Mouse (Mus musculus) lung, embryonic 16.5 days (tissue): ENCODE results near the gene 6030445D17Rik. TPM values are rescaled to one million over a fixed set of nuclear protein-coding genes. Genes with fewer than 3 reads are reported as not detected.

ENCODE experiments used
- ATAC-seq: fragments of 200-750 bp; cut with Nextera tagmentation; 2 replicates; pipeline ENCODE4 v1.8.0; 2017; ENCODE audit warnings: low read depth, mild to moderate bottlenecking, moderate library complexity
- H3K27ac ChIP-seq: fragments of 300-500 bp; sonication (generic); 2 replicates; pipeline ENCODE4 v1.5.1; 2014; ENCODE audit warnings: mild to moderate bottlenecking, control low read depth, low read length
- H3K27me3 ChIP-seq: fragments of 300-500 bp; sonication (generic); 2 replicates; pipeline ENCODE4 v1.6.1; 2014; ENCODE audit warnings: low read depth, low read length, mixed read lengths; ENCODE audit not compliant: control insufficient read depth, insufficient read depth
- H3K36me3 ChIP-seq: fragments of 300-500 bp; sonication (generic); 2 replicates; pipeline ENCODE4 v1.6.1; 2014; ENCODE audit warnings: low read length; ENCODE audit not compliant: control insufficient read depth, insufficient read depth
- H3K4me1 ChIP-seq: fragments of 300-500 bp; sonication (generic); replicated peaks from 2 replicates; pipeline ENCODE4 v1.6.1; 2014; ENCODE audit warnings: low read length, mixed read lengths; ENCODE audit not compliant: control insufficient read depth, insufficient read depth
- H3K4me2 ChIP-seq: fragments of 300-500 bp; sonication (generic); 2 replicates; pipeline ENCODE4 v1.6.1; 2014; ENCODE audit warnings: low read depth, low read length, control low read depth
- H3K4me3 ChIP-seq: fragments of 300-500 bp; sonication (generic); 2 replicates; pipeline ENCODE4 v1.5.1; 2014; ENCODE audit warnings: mild to moderate bottlenecking, low read length, control low read depth
- H3K9ac ChIP-seq: fragments of 300-500 bp; sonication (generic); 2 replicates; pipeline ENCODE4 v1.6.1; 2014; ENCODE audit warnings: low read length, control low read depth
- H3K9me3 ChIP-seq: fragments of 300-500 bp; sonication (generic); 2 replicates; pipeline ENCODE4 v1.6.1; 2016; ENCODE audit warnings: low read length; ENCODE audit not compliant: control insufficient read depth
- WGBS: fragments of 180-500 bp; shearing (Covaris S2); extraction: QIAGEN DNeasy Blood & Tissue Kit; methylation state at CpG from one replicate; pipeline ENCODE4 v1.1.7; 2014; 5-methylcytosine and 5-hydroxymethylcytosine counted together
- polyA plus RNA-seq: library from polyadenylated mRNA; unstranded; fragments of >200 nt; fragmentation: Nextera tagmentation; extraction: Ambion mirVana; gene quantifications from 2 replicates; pipeline ENCODE4 v1.2.1, GENCODE M21; 2015

The 6030445D17Rik gene
- polyA plus RNA-seq: 0.20 and 0.23 TPM in 2 replicates

GRCm38 (mm10) chr4:136462086-136462838 is at the start of gene 6030445D17Rik:
Gene 6030445D17Rik, plus strand, starts transcription at chr4:136462250.
- 1% methylated on average over 59 of the region's 64 CpGs for WGBS
- Histone ChIP-seq H3K4me2 (peak within 1 kb of the TSS; percentile 98), H3K27me3 (peaks cover 15% of the 10 kb centered on the region), H3K9me3 (no peaks in the 10 kb centered on the region), H3K4me3 (peak within 1 kb of the TSS; percentile 71), H3K4me1 (peaks cover 15% of the 10 kb centered on the region; the same call in 1 of the 2 replicates), H3K9ac (peak within 1 kb of the TSS; percentile 81), H3K36me3 (no peaks in the 10 kb centered on the region), H3K27ac (peak within 1 kb of the TSS; percentile 85)
- ATAC-seq: peak; percentile 81

- ATAC-seq: no peak
Observed at GRCm38 (mm10) chr4:136415477-136415876, 46.6 kb upstream of the 6030445D17Rik start.

GRCm38 (mm10) chr4:136418962-136419361 is 43.1 kb upstream of the 6030445D17Rik start:
- peaks cover under 1% of the 10 kb centered on the region; the same call in 1 of the 2 replicates for H3K4me1 ChIP-seq
- 9% methylated on average over 11 of the region's 11 CpGs for WGBS
- H3K36me3 ChIP-seq: no peaks in the 10 kb centered on the region
- H3K27ac ChIP-seq: no peak overlapping the region
- no peak overlapping the region for H3K9ac ChIP-seq
- no peak for ATAC-seq
- no peak overlapping the region for H3K4me2 ChIP-seq
- H3K27me3 ChIP-seq: peaks cover 16% of the 10 kb centered on the region
- no peak overlapping the region for H3K4me3 ChIP-seq
- H3K9me3 ChIP-seq: no peaks in the 10 kb centered on the region

More at GRCm38 (mm10) chr4:136415477-136415876, 46.6 kb upstream of the 6030445D17Rik start:
- Histone ChIP-seq H3K4me2 (no peak overlapping the region), H3K9me3 (no peaks in the 10 kb centered on the region), H3K9ac (no peak overlapping the region), H3K27ac (no peak overlapping the region), H3K36me3 (no peaks in the 10 kb centered on the region), H3K4me1 (no peaks in the 10 kb centered on the region), H3K27me3 (no peaks in the 10 kb centered on the region), H3K4me3 (no peak overlapping the region)
- WGBS: 85% methylated on average over 9 of the region's 9 CpGs

- ATAC-seq: no peak
- no peak overlapping the region for H3K4me2 ChIP-seq
- no peak overlapping the region for H3K27ac ChIP-seq
- 56% methylated on average over 6 of the region's 6 CpGs for WGBS
- no peak overlapping the region for H3K9ac ChIP-seq
- H3K9me3 ChIP-seq: no peaks in the 10 kb centered on the region
- H3K4me1 ChIP-seq: peaks cover 5% of the 10 kb centered on the region
- H3K36me3 ChIP-seq: no peaks in the 10 kb centered on the region
- H3K27me3 ChIP-seq: peaks cover 20% of the 10 kb centered on the region
- H3K4me3 ChIP-seq: no peak overlapping the region
Observed at GRCm38 (mm10) chr4:136419386-136419785, 42.7 kb upstream of the 6030445D17Rik start.

- no peak within 1 kb of the TSS for H3K27ac ChIP-seq
- no peak for ATAC-seq
- 62% methylated on average over 9 of the region's 9 CpGs for WGBS
- peaks cover 10% of the 10 kb centered on the region for H3K4me1 ChIP-seq
- no peaks in the 10 kb centered on the region for H3K9me3 ChIP-seq
- H3K36me3 ChIP-seq: no peaks in the 10 kb centered on the region
- peak within 1 kb of the TSS; percentile 52; the same call in 1 of the 2 replicates for H3K9ac ChIP-seq
- peak within 1 kb of the TSS; percentile 51 for H3K4me3 ChIP-seq
- H3K27me3 ChIP-seq: peaks cover 36% of the 10 kb centered on the region
- H3K4me2 ChIP-seq: peak within 1 kb of the TSS; percentile 94
Observed at GRCm38 (mm10) chr4:136423224-136423623, 38.8 kb upstream of the 6030445D17Rik start, which contains the start of gene Htr1d. Gene Htr1d, plus strand, starts transcription at chr4:136423524.

- H3K4me3 ChIP-seq: peak overlapping the region; percentile 51
- H3K9me3 ChIP-seq: no peaks in the 10 kb centered on the region
- peaks cover 10% of the 10 kb centered on the region for H3K4me1 ChIP-seq
- peak; percentile 23; the same call in 1 of the 2 replicates for ATAC-seq
- H3K4me2 ChIP-seq: peak overlapping the region; percentile 94
- H3K27me3 ChIP-seq: peaks cover 36% of the 10 kb centered on the region
- H3K36me3 ChIP-seq: no peaks in the 10 kb centered on the region
- H3K9ac ChIP-seq: peak overlapping the region; percentile 52; the same call in 1 of the 2 replicates
- H3K27ac ChIP-seq: no peak overlapping the region
- 1% methylated on average over 47 of the region's 70 CpGs for WGBS
Observed at GRCm38 (mm10) chr4:136424120-136424999, 37.7 kb upstream of the 6030445D17Rik start.

GRCm38 (mm10) chr4:136425000-136425288 is 37.1 kb upstream of the 6030445D17Rik start:
- H3K36me3 ChIP-seq: no peaks in the 10 kb centered on the region
- H3K27ac ChIP-seq: no peak overlapping the region
- H3K4me3 ChIP-seq: peak overlapping the region; percentile 51
- 3% methylated on average over 15 of the region's 15 CpGs for WGBS
- peaks cover 10% of the 10 kb centered on the region for H3K4me1 ChIP-seq
- H3K9ac ChIP-seq: peak overlapping the region; percentile 52; the same call in 1 of the 2 replicates
- H3K4me2 ChIP-seq: peak overlapping the region; percentile 94
- peaks cover 36% of the 10 kb centered on the region for H3K27me3 ChIP-seq
- ATAC-seq: peak; percentile 32; the same call in 1 of the 2 replicates
- H3K9me3 ChIP-seq: no peaks in the 10 kb centered on the region

- H3K9ac ChIP-seq: no peak overlapping the region
- H3K36me3 ChIP-seq: no peaks in the 10 kb centered on the region
- H3K4me3 ChIP-seq: no peak overlapping the region
- H3K9me3 ChIP-seq: no peaks in the 10 kb centered on the region
- H3K4me2 ChIP-seq: no peak overlapping the region
- H3K4me1 ChIP-seq: peaks cover 9% of the 10 kb centered on the region; the same call in 1 of the 2 replicates
- H3K27me3 ChIP-seq: peaks cover 2% of the 10 kb centered on the region; the same call in 1 of the 2 replicates
- no peak overlapping the region for H3K27ac ChIP-seq
- WGBS: 23% methylated on average over 11 of the region's 11 CpGs
- ATAC-seq: peak; percentile 52; the same call in 1 of the 2 replicates
Observed at GRCm38 (mm10) chr4:136430609-136431375, 31.3 kb upstream of the 6030445D17Rik start.
